Mouse (Mus musculus) ES-E14 (cell line): Measurements from ENCODE around the gene Cdc42bpa. TPM values are rescaled to one million over a fixed set of nuclear protein-coding genes. Genes with fewer than 3 reads are reported as not detected.

ENCODE experiments used
- DNase-seq: peaks from one replicate; pipeline ENCODE4 v3.0.0-alpha.2; 2013; ENCODE audit warnings: low read depth, low spot score
- H3K27ac ChIP-seq: 2 replicates; pipeline ENCODE4 v1.5.1; 2012; ENCODE audit warnings: low read depth, mild to moderate bottlenecking, low read length, moderate library complexity, mixed read lengths; ENCODE audit not compliant: poor library complexity, insufficient read depth, severe bottlenecking
- H3K36me3 ChIP-seq: 2 replicates; pipeline ENCODE4 v1.6.1; 2012; ENCODE audit warnings: mild to moderate bottlenecking, low read length, moderate library complexity, mixed read lengths; ENCODE audit not compliant: control insufficient read depth, poor library complexity, insufficient read depth, severe bottlenecking
- H3K4me1 ChIP-seq, 2 experiments: fragments of 150-350 bp in 1 of 2; sonication (generic) in 1 of 2; 2 replicates each; pipeline ENCODE4 v1.6.1; 2012; ENCODE audit warnings: low read length in 2 of 2, mild to moderate bottlenecking in 1 of 2, mixed read lengths in 1 of 2; ENCODE audit not compliant: control insufficient read depth in 2 of 2, insufficient read depth in 2 of 2, poor library complexity in 1 of 2
- H3K4me3 ChIP-seq, 2 experiments: fragments of 150-350 bp in 1 of 2; sonication (generic) in 1 of 2; 2 replicates each; pipeline ENCODE4 v1.5.1; 2012; ENCODE audit warnings: low read length in 2 of 2, low read depth in 1 of 2, mild to moderate bottlenecking in 1 of 2, mixed read lengths in 1 of 2; ENCODE audit not compliant: insufficient read depth in 1 of 2, poor library complexity in 1 of 2, severe bottlenecking in 1 of 2
- H3K9ac ChIP-seq: 2 replicates; pipeline ENCODE4 v1.6.1; 2012; ENCODE audit warnings: low read depth, mild to moderate bottlenecking, low read length, mixed read lengths; ENCODE audit not compliant: poor library complexity, insufficient read depth, severe bottlenecking
- H3K9me3 ChIP-seq: fragments of 150-350 bp; sonication (generic); 2 replicates; pipeline ENCODE4 v1.6.1; 2012; ENCODE audit warnings: low read depth, mild to moderate bottlenecking, low read length; ENCODE audit not compliant: control insufficient read depth, insufficient read depth
- CHD2 ChIP-seq: IDR thresholded peaks from 2 replicates; pipeline ENCODE4 v1.6.1; 2014; ENCODE audit warnings: mild to moderate bottlenecking, low read depth, low read length, inconsistent platforms
- HCFC1 ChIP-seq: IDR thresholded peaks from 2 replicates; pipeline ENCODE4 v1.6.1; 2012; ENCODE audit warnings: low read length, inconsistent platforms, borderline replicate concordance; ENCODE audit not compliant: insufficient read depth
- MAFK ChIP-seq: IDR thresholded peaks from 2 replicates; pipeline ENCODE4 v1.6.1; 2014; ENCODE audit warnings: mild to moderate bottlenecking, low read depth, low read length, inconsistent platforms; ENCODE audit not compliant: insufficient read depth
- ZC3H11A ChIP-seq: IDR thresholded peaks from 2 replicates; pipeline ENCODE4 v1.6.1; 2012; ENCODE audit warnings: low read depth, mild to moderate bottlenecking, inconsistent platforms, low read length, borderline replicate concordance
- ZNF384 ChIP-seq: IDR thresholded peaks from 2 replicates; pipeline ENCODE4 v1.6.1; 2012; ENCODE audit warnings: low read depth, low read length, inconsistent platforms
- in situ Hi-C, 2 experiments: fragments of 600-800 bp; cut with MboI; formaldehyde crosslinking; loops; one replicate each; pipeline ENCODE4 v1.15.1; 2025; ENCODE audit warnings: low sequenced_read_pairs in 2 of 2, inconsistent platforms in 1 of 2; ENCODE audit not compliant: unreplicated experiment in 2 of 2
- total RNA-seq: library from RNA; depleted of rRNA; stranded (reverse); fragments of 300-350 nt; gene quantifications from 2 replicates; pipeline ENCODE4 v1.2.3, GENCODE M21; 2012

Gene Cdc42bpa
- total RNA-seq, 1 experiment: 22.1 TPM

DNA sequence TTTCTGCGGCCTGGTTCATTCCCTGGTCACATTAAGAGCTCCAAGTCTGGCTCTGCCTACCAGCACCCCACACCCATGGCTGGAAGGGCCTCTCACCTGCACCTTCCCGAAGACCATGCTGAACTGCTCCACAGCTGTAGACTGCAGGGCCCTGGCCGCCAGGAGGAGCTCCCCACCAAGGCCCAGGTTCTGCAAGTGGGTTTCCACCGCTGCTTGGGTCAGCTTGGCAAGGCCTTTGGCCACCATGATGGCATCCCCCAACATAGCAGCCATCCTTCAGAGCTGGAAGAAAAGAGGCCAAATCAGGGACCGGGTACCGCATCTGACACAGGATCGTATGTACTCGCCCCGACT, 221.7 kb downstream of the Cdc42bpa start:
- Histone ChIP-seq H3K36me3 (no peaks in the 10 kb centered on the region), H3K9ac (no peak overlapping the region), H3K27ac (no peak overlapping the region), H3K4me3 (no peak overlapping the region), H3K4me1 (no peaks in the 10 kb centered on the region), H3K9me3 (no peaks in the 10 kb centered on the region)
- in situ Hi-C loops: no loop called here
- no peak for TF ChIP-seq ZNF384
- no peak for TF ChIP-seq MAFK
- TF ChIP-seq CHD2: no peak
- no peak for TF ChIP-seq ZC3H11A
- no peak for TF ChIP-seq HCFC1
- DNase-seq: no peak

DNA sequence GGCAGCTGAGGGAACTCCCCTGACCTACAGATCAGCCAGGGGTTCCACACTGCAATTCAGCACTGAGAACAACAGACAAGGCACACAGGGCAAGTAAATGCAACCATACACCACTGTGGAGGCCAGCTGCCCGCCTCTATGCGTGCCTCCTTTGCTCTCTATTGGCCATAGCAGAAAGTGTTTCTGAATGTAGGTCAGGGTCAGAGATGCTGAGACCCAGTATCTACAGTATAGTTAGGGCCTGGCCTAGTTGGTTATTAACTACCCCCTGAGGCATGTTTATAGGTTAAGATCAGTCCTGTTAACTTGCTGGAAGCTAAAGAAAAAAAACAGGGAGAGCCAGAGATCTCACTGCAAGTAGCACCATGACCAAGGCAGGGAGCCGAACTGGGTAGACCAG, 222.5 kb downstream of the Cdc42bpa start:
- TF ChIP-seq MAFK: no peak
- Histone ChIP-seq H3K9ac (no peak overlapping the region), H3K9me3 (no peaks in the 10 kb centered on the region), H3K4me1 (no peaks in the 10 kb centered on the region), H3K4me3 (no peak overlapping the region), H3K36me3 (no peaks in the 10 kb centered on the region), H3K27ac (no peak overlapping the region)
- no peak for DNase-seq
- in situ Hi-C loops: no loop called here

DNA sequence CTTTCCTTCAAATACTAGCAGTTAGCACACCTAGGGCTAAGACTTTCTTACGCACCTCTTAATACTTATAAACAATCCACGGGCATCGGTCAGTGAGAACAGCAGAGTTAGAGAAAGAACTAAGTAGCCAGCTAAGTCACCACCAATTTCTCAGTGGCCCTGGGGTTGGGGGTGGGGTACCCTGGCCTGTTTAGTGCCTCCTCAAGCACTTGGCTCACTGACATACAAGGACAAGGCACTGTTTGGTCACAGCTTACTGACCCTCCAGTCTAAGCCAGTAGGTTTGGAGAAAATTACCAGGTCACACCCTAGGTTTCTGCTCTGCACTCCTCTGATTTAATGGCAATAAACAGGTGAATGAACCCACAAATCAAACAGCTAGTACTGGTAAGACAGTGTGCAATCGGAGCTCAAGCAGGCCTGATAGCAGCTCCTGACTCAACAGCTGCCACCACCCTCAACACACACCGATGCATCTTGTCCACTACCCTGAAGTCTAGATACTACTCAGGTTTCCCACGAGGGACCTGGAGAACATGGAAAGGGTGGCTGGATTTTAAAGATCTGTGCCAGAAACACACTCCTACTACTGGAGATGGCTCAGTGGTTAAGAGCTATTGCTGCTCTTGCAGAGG, 223.4 kb downstream of the Cdc42bpa start:
- no peak for DNase-seq
- Histone ChIP-seq H3K27ac (no peak overlapping the region), H3K4me3 (no peak overlapping the region), H3K9me3 (no peaks in the 10 kb centered on the region), H3K36me3 (no peaks in the 10 kb centered on the region), H3K4me1 (no peaks in the 10 kb centered on the region), H3K9ac (no peak overlapping the region)
- in situ Hi-C loops: no loop called here
- TF ChIP-seq ZNF384: no peak
- no peak for TF ChIP-seq CHD2
- no peak for TF ChIP-seq ZC3H11A
- no peak for TF ChIP-seq HCFC1
- TF ChIP-seq MAFK: no peak

DNA sequence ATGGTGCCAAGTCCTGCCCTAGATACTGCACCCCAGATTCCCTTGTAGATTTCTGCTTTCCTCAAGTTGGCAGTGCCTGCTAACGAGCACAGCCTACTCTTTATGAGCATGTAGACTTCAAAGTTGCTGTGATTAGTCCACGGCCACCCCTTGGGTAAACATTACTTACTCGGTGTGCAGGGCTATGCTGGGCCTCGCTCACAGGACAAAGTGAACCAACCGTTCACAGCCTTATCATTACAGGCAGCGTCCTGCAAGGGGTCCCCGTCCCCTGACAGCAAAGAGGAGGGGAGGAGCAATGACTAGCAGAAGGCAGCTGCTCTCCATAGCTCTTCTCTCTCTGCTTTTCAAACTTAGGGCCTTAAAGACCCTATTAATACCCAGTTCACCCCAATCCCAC, 224.5 kb downstream of the Cdc42bpa start:
- DNase-seq: no peak
- TF ChIP-seq ZC3H11A (no peak), CHD2 (no peak), MAFK (no peak), ZNF384 (no peak), HCFC1 (no peak)
- Histone ChIP-seq H3K4me3 (no peak overlapping the region), H3K9ac (no peak overlapping the region), H3K27ac (no peak overlapping the region), H3K36me3 (no peaks in the 10 kb centered on the region), H3K9me3 (no peaks in the 10 kb centered on the region), H3K4me1 (no peaks in the 10 kb centered on the region)
- in situ Hi-C loops: no loop called here

DNA sequence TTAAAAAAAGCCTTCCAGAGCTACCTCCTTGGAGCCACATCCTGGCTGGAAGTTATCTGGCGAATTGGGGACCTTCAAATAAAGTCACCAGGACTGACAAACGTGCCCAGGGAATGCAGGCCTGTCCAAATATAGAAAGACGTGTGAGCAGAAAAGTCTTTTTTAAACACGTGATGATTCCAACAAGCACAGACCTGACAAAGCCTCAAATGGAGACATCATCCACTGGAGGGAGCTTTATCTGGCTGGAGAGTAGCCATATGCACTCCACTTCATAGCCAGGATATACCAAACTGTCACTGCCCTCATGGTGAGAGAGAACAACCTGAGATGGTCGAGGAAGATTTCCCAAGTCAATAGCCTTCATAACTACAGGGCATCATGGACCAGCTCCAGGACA, 225.6 kb downstream of the Cdc42bpa start:
- TF ChIP-seq CHD2 (no peak), HCFC1 (no peak), MAFK (no peak), ZC3H11A (no peak), ZNF384 (no peak)
- no peaks in the 10 kb centered on the region for H3K36me3 ChIP-seq
- in situ Hi-C loops: no loop called here
- no peaks in the 10 kb centered on the region for H3K9me3 ChIP-seq
- no peak for DNase-seq
- no peak overlapping the region for H3K9ac ChIP-seq
- no peaks in the 10 kb centered on the region for H3K4me1 ChIP-seq
- H3K4me3 ChIP-seq: no peak overlapping the region
- H3K27ac ChIP-seq: no peak overlapping the region
